Mouse (Mus musculus) retina, embryonic 14.5 days (tissue): ENCODE measurements around the gene G6pc3.

Experiments
- DNase-seq: peaks from one replicate; pipeline ENCODE4 v3.0.0-alpha.2; 2015; ENCODE audit warnings: low spot score

G6pc3 gene

DNA sequence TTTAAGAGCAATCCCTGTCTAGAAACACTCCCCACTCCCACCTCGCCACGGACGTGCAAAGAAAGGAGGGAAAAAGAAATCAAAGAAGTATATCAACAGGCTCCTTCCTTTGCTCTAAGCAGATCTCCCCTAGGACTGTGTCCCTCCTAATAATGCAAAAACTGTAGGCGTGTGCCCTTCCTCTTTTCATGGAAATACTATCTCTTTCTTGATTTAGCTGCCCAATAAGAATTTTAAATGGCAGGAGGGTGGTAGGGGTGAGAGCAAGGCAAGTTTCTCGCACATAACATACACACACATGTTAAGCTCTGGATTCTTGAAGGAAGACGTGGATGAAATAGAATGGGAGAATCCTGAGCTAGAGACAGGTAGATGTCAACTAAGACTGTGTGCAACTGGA lies 440 bp upstream of the G6pc3 start:
- no peak for DNase-seq

DNA sequence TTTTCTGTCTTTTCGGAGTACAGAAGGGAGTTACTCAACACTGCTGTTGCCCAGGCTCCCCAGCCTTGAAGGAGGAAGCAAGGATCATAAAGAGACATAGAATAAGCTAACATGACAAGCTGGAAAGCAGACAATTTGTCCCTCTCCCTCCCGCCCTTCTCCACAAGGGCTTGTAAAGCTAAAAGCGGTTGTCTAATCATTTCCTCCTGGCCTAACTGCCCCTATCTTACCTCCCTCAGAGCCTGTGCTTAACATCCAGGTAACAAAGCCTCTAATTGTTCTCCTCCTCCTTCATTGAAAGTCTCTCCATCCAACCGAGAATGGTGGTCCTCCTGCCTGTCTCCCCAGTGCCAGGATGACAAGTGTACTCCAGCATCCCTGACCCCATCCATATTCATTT lies 1.4 kb downstream of the G6pc3 start:
- no peak for DNase-seq

DNA sequence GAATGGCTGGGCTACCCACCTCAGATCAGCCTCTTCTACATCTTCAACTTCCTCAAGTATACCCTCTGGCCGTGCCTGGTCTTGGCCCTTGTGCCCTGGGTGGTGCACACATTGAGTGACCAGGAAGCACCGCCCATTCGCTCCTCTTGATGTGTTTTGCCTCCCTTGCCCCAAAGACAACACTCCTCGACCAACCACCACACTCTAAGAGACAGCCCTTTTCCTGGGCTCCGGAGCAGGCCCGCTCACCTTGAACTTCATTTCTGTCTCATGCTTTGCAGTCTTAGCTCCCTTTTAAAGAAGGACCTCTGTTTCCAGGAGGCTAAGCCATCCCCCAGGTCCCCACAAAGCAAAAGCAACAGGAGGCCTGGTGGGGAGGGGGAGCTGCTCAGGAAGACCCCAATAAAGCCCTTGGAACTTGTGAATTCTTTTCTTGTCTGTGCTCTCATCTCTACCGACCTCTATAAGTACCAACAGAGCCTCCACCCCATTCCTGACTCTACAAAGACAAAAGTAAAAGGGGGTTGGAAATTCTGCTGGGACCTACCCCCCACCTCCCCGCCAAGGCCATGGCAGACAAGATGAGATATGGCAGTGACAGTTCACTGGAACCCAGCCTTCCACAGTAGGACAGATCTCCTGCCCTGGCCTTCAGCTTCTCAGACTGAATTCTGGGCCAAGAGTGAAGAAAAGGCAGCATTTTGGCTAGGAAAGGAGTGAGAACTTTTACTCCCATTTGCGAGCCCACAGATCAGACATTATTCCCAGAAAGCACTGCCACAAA lies 4.4 kb downstream of the G6pc3 start:
- no peak for DNase-seq

DNA sequence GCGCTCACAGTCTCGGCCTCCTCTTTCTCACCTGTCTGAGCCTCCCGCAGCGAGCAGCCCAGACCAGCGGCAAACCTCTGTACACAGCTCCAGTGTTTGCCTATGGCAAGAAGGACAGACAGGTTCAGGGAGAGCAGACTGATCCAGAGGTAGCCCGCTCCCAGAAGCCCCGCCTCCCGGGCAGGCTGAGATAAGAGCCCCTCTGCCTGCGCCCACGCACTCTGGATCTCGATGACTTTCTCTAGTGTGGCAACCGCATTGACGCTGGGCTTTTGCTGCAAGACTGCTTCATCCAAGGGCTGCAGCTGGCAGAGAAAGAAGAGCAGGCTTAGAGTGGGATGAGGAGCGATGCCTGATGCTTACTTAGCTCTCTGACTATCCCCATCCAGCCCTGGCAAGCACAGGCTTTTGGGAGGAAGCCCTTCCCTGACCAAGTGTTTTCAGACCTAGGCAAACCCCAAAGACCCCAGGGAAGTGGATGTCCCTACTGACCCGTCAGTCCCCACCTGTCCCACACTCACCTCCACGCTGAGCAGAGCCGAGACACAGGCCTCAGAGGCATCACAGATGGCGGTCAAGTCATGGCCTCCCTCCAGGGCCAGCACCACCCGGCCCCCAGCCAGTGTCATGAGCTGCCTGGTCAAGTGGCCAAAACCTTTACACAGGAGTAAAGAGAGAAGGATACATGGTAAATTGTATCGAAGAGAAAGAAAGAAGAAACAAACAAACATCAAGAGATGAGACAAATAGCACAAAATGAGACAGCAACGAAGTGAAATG lies 6.8 kb downstream of the G6pc3 start:
- no peak for DNase-seq

DNA sequence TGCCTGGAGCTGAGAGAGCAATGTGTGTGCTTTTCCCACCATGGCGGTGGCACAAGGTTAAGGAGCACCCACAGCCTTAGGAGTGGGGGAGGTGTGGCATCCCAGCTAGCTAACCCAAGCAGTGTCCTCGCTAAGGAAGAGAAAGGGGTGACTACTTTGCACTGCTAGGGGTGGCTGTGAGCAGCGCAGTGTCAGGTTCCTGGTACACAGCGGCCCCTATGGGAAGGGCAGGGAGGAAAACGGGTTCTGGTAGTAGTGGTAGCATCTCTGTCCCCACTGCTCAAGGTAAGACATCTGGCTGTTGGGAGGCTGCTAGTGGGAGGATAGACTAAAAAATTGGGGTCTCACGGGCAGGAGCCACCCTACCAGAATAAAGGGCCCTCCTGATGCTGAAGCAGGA lies 8.8 kb downstream of the G6pc3 start:
- no peak for DNase-seq

DNA sequence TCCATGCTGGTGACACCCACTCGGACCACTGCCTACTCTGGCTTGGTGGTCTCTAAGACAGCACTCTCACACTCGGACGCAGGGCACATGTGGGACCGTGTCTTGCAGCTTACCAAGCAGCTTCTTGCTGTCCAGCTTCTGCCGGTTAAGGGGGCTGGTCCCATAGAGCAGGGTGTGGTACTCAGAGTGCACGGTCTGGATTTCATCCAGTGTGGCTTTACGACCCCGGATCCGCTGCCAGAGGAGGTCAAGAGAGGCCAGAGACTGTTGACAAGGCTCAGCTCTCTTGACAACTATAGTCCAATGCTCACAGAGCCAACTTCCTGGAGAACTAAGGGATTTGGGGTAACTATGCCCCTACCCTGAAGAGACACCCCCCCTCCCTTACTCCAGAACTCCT lies 10.4 kb downstream of the G6pc3 start:
- no peak for DNase-seq

DNA sequence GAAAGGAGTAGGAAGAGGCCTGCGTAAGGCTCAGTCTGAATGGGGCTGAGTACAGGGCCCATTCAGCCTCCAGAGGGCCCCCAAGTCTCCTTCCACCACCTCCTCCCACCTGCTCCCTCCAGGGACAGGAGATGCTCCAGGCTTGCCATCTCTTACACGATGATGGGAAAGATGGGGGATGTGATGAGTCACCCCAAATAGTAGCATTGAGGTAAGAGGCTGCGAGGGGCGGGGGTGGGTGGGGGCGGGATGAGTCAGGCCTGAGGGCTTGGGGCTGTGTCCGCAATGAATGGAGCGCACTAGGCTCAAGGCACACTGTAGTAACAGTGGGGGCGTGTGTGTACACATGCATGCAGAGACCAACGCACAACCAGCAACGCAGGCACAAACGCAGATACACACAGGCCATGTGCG lies 12.0 kb downstream of the G6pc3 start:
- no peak for DNase-seq

DNA sequence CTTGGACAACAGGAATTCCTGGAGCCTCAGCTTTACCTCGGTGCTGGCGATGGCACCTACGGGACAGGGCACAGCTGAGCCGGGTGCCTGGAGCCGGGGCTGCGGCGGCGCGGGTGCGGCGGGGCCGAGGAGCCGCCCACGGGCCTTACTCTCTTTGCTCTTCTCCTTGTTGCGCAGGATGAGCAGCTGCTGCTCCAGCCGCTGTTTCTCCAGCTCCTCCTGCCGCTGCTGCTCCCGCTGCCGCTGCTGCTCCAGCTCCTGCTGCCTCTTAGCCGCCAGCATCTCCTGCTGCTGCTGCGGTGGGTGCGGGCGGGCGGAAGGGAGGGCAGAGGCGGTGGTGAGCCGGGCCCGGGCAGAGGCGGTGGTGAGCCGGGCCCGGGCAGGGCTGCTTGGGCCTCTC lies 17.1 kb downstream of the G6pc3 start:
- DNase-seq: no peak

DNA sequence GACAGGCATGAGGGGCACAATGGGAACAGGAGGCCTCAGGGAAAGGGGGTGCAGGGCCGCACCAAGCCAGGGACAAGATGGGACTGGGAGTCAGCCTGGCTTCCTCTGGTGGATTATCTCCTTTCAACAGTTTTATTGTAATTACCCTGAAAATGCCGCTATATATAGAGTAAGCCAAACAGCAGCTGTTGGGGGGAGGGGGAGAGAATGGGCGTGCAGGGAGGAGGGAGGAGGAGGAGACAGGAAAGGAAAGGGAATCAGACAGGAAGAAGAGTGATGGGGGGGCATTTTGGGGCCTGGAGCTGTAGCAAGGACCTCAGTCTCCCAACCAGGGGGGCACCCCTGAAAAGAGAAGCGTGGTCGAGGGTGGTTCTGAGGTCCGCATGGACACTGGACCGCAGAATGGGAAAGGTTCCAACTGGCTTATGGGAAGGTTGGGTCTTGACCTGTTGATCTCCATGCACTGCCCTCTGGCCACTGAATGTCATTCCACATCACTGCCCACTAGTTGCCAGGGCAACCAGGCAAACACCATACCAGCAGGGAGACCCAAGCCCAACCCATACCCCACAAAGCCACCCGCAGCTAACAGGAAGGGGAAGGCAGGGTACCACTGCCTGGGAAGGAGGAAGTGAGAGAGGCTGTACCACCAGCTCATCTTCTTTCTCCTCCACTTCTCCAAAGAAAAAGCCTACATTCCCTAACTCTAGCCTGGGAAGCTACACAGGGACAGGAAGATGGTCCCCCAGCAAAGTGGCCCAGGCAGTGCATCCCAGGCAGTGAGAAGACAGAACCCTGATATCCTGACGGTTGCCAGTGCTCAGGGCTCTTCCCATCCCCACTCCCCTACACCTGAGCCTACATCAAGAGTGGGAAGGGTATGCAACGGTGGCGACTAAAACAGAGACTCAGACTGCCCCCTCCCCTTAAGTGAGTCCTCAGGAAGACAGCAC lies 18.7 kb downstream of the G6pc3 start:
- DNase-seq: peak; percentile 54

DNA sequence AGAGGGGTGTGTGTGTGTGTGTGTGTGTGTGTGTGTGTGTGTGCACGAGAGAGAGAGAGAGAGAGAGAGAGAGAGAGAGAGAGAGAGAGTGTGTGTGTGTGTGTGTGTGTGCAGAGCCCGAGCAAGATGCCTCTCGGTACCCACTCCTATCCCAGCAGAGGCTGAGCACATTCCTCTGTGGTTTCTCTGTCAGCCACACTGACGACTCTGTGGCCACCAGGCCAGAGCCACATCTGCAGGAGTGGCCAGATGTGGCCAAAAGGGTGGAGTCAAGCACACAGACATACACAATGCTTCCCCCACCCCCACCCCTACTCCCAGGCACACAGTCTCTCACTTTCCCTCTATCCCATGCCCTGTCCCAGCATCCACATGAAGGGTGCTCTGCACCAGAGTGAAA lies 19.4 kb downstream of the G6pc3 start:
- DNase-seq: no peak

DNA sequence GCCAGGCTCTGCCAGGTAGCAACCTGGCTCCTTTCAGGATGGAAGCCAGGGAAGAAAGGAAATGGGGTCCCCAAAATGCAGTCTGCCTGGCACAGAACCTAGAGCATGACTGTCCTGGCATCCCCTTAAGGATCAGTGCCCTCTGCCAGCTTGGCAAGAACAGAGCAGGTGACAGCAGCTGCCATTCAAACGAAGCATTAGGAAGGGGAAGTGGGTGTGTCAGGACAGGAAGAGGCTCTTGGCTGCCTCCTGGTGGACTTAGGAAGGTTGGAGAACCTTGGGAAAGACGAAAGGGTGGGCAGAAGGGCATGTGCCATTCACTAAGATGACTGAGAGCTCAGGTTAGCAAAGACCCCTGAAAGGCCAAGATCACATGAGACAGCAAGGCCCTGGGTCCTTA lies 20.3 kb downstream of the G6pc3 start:
- DNase-seq: peak; percentile 61

DNA sequence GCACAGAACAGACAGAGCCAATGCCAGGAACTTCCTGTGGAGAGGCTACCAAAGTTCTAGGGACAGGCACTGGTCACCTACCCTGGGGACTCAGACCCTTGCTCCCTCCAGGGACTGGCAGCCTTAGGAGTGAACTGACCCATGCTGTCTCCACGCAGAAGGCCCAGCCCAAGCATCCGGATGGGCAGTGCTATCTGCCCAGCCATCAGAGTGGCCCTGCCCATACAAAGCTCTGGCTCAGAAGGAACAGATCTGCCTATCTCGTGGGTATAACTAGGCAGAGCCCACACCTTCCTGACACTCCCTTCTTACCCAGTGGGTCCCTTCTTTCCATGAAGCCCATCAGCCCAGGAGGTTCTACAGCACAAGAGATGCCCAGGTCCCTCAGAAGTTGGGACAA lies 20.8 kb downstream of the G6pc3 start:
- no peak for DNase-seq

DNA sequence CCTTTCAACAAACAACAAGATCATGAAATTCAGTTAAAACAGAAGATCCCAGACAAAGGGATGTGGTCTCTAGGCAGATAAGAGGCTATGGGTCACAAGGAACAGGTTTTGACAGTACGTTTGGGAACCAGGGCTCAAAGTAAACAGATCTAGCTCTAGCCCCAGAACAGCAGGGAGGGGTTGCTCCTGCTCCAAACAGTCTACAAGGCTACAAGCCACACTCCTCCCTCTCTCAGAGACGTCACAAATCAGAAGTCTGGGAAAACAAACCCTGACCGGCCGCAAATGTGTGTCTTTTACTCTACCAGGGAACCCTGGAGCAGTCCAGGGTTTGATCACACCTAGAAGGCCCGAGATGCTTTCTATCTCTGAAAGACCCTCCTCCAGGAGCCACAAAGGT lies 21.6 kb downstream of the G6pc3 start:
- DNase-seq: no peak

DNA sequence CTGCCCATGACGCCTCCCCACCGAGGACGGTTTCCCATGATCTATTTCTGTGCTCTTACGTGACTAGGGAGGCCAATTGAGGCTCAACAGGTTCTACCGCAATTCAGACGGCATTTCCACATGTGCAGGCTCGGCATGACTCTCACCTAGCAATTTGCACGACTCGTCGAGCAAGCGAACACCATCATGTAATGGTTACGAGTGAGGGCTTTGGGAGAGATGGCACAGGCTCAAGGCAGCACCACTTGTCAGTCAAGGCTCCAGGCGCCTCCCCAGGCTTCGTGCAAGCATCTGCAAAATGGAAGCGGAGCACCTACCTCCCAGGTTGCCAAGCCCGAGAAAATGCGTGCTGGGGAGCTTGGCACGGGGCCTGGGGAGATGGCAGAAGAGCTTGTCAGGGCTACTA lies 22.5 kb downstream of the G6pc3 start:
- no peak for DNase-seq

DNA sequence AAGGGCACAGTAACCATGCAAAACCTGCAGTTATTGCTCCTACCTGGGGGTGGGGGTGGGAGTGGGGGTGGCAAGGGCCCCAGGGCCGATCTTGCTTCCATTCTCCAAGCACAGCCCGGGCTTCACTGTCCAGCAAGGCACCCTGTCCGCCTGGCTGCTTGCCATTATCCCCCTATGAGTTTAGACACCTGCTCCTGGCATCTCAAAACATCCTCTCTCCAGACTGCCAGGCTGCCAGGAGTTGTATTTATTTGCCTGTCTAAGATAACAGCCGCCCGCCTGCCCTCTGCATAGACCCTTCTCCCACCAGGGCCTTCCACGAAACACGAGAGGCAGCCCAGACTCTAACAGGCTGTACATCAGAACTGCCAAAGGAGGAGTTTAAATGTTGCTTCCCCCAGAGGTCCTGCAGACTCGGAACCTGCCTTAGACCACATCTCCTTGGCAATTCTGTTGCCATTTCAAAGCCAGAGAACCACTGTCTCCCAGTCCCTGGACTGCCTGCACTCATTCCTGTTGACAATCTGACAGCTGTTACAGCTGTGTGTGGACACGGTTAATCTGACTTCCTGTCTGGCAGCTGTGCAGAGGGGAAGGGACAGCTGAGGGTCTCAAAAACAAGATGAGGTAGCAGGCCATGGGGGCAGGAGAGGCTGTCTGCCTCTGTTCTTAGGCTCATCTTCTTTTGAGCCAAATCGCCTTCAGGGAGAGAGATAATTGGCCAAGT lies 25.2 kb downstream of the G6pc3 start:
- no peak for DNase-seq

DNA sequence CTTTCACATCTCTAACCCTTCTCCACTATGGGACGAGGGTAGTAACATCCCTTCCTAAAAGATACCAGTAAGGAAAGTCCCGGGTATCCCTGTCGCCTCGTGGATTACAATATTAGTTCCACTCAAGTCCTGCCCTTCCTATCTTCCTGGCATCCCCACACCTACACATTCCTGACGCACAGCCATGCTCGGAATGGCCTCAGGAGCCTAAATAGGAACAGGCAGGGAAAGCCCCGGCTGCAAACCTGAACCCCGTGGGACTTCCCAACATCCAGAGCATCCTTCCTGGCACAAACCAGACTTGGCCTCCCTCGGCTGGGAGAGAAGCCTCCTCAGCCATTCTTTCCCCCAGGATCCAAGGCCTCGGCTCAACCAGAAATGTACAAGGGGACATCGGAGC lies 26.1 kb downstream of the G6pc3 start:
- DNase-seq: no peak

DNA sequence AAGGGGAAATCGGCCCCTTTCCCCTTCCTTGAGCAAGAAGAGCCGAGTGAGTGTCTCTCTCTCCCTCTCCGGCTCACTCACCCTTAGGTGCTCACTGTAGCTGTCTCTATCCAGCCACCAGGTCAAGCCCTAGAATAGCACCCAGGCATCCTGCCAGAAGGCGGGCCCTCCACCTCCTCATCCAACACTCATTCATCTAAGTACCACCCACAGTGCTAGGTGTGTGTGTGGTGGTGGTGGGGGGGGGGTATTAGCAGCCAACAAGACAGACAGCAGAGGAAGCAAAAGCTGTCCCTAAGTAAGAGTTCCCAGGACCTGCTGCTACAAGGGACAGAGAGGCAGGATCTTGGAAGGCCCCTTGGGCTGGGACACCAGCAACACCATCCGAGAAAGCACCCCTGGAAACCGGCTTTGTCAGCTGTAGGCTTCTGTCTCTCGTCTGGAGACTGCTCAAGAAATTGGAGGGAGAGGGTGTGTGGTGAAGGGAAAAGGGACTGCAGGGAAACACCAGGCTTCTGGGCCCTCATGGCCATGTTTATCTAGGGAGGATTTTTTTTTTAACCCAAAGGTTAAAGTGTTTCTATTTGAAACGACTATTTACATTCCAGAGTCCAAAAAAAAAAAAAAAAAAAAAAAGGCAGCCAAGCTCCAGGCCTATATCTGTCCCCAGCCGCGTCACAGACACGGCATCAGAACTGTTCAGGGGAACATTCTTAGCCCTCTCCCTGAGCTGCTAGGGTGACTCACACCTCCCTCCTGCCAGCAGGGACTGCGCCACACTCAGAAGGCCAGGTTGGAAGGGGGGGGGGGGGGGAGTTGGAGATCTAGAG lies 26.9 kb downstream of the G6pc3 start:
- no peak for DNase-seq

DNA sequence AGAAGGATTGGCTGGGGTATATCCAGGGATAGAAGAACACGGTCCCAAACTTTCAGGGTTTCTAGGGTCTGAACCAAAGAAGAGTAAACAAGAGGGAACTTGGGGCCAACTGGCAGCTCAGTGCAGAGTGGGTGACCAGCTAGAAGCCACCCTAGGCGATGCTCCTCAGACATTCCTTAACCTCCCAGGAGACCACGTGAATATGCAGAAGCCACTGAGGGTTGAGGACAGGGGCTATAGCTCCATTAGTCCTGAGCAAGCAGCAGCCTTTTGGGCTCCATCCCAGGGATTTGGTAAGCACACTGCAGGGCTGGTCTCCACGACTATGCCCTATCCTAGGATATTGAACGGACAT lies 27.4 kb downstream of the G6pc3 start:
- no peak for DNase-seq

DNA sequence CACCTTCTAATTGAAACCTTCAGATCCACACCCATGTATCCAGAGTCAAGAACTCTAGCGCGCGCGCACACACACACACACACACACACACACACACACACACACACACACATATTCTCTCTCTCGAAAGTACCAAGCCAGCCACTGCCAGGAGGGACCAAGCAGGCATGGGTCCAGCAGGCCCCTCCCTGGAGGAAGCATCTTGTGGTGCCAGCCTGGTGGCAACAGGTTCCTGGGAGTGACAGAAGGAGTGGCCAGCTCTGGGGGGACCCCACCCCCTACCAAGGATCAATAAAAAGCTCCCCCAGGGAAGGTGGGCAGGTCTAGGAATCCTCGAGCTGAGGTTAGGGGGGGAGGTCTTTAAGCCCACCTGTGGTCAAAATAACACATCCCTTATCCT lies 28.0 kb downstream of the G6pc3 start:
- no peak for DNase-seq

DNA sequence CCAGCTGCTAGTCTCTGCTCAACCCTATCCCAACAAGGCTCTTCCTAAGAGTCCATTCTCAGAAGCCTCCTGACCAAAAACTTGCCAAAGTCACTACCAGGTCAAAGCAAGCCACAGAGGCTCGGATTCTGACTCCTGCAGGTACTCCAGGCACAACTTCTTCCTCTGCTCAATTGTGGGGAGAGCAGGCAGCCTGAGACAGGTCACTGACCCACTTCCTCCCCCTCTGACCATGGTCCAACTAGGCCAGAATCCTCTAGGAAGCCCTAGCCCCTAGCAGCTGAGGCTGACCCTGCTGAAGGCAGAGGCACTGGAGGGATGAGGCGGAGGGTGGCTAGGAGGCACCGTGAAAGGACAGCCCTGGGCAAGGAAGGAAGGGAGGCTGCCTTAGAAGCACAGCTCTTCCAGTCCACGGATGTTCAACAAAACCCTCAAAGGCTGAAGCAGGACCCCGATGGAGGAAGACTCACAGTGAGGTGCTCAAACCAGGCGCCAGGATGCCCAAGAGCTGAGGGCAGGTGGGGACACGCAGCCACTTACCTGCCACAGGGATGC lies 28.5 kb downstream of the G6pc3 start:
- DNase-seq: no peak

DNA sequence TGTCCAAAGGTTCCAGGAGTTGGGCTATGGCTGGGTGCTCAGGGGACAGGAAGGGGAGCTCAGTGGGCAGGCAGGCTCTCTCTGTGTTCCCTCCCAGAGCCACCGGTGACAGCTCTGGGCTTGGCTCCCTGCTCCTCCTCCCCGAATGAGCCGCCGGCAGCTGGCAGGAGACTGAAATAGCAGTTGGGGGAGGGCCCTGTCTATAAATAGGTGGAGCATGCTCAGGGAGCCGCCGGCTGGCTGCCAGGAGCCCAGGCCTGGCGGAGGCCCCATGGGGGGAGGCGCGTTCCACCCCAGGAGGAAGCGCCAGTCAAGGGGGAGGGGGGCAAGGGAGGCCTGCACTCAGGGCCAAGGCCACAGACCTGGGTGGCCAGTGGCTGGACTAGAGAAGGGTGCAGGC lies 29.4 kb downstream of the G6pc3 start:
- peak; percentile 84 for DNase-seq
